Mouse (Mus musculus) left cerebral cortex, adult 8-10 months (tissue): ENCODE results near the gene Cep83. TPM values are rescaled to one million over a fixed set of nuclear protein-coding genes. Genes with fewer than 3 reads are reported as not detected.

Experiments
- DNase-seq, 2 experiments: peaks; one replicate each; pipeline ENCODE4 v3.0.0; 2022; ENCODE audit warnings: low spot score in 2 of 2
- total RNA-seq, 4 experiments: library from RNA; stranded (reverse); gene quantifications; 2 replicates each; pipeline ENCODE4 v1.2.4; 2022

Cep83 gene
- total RNA-seq, 4 experiments from 2014 or later: 34.9 to 37.2 (median 36.8) TPM

- DNase-seq: no peak
Measured at GRCm38 (mm10) chr10:94777576-94777975, 89.1 kb downstream of the Cep83 start.

DNA sequence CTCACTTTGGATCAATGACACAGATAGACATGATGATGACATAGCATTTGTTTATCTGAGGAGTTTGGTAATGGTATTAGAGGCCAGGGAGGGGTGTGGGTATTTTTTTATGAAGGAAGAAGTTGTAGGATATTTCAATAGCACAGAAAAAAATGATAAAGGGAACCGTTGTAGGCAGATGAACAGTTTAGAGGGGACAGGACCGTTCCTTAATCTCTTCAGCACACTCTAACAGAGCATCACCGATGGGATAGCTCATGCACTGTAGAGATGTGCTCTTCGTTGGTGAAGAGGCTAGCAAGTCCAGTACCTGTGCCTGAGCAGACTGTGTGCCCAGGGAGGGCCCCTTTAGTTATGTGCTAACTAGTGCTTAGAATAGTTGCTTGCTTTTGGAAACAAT lies 90.9 kb downstream of the Cep83 start:
- DNase-seq: no peak

DNA sequence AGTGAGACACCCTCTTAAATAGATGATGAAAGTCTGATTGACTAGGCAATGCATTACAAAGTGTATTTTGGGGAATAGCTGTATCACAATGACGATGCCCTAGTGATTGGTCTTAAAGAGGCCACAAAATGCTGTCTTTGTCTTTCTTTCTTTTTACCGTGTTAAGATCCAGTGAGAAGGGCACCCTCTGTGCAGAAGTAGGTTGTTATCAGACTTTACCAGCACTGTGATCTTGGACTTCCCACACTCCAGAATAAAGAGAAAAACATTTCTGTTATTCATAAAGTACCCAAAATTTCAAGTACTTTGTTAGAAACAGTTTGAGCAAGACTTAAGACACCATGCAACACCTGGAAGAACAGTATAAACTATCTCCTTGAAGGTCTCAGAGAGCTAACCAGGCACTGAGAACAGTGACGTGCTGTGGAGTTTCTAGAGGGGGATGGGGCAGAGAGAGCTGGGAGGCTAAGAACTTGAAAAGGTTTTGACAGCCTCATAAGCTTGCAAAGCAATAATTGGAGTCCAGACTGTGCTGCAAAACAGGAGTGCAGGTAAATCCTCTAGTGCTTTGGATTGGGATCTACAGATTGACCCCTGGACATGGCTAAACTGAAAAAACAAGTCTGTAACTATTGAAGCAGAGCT lies 92.3 kb downstream of the Cep83 start:
- DNase-seq: no peak

GRCm38 (mm10) chr10:94789205-94789604 lies 100.8 kb downstream of the Cep83 start:
- DNase-seq: no peak

DNA sequence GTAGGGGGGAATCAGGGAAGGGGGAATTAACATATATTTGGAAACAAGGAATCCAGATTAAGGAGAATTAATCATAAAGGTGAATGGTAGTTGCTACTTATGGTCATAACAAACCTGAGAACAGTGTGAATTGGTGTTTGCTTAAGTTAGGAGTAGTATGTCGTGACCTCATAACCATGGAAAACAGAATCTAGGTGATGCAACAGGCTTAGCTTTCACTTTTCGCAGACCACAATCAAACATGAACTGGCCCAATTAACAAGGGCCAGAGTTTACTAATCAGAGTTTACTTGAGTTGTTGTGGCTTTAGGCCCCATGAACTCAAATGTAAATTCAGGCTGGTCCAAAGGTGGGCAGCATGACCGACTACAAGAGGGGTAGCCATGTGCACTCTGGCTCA lies 105.5 kb downstream of the Cep83 start:
- DNase-seq: no peak

DNA sequence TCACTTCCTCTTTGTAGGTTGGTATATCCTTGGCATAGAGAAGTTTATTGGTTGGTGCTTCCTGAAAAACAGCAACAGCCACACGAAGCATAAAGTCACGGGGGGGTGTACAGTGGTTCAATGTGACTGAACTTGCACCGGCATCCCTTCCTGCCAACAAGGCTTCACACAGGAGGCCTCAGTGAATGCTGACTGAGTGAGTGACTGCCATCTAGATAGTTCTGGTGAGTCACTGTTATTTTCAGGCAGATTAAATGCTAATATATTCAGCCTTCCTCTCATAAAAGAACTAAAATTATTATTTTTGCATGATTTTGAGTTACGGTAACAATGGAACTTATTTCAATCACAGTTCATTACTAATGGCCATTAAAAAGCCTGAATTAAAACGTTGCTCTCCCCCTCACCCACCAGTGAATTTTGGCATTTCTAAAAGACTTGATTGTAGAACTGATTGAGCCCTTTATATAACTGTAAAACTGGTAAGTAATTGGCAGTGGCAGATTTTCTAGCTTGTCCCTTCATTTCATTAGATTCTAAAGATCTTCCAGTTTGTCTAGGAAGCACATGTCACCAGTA lies 106.3 kb downstream of the Cep83 start:
- DNase-seq: no peak

DNA sequence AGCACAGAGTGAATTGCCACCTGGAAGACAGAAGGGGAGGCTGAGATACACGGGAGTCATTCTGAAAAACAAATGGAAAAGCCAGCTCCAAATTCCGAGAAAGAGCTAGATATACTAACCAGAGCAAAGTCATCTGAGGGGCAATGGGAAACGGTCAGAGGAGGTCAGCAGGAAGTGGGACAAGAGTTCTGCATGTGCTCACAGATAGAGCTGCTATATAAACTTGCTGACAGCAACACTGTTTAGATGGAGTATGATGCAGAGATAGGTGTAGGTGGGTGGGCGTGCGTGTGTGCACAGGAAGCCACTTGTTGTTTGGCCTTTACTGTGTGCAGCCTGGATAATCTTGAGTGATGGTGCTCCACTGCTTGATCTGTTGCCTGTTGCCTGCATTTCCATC lies 109.7 kb downstream of the Cep83 start:
- no peak for DNase-seq

DNA sequence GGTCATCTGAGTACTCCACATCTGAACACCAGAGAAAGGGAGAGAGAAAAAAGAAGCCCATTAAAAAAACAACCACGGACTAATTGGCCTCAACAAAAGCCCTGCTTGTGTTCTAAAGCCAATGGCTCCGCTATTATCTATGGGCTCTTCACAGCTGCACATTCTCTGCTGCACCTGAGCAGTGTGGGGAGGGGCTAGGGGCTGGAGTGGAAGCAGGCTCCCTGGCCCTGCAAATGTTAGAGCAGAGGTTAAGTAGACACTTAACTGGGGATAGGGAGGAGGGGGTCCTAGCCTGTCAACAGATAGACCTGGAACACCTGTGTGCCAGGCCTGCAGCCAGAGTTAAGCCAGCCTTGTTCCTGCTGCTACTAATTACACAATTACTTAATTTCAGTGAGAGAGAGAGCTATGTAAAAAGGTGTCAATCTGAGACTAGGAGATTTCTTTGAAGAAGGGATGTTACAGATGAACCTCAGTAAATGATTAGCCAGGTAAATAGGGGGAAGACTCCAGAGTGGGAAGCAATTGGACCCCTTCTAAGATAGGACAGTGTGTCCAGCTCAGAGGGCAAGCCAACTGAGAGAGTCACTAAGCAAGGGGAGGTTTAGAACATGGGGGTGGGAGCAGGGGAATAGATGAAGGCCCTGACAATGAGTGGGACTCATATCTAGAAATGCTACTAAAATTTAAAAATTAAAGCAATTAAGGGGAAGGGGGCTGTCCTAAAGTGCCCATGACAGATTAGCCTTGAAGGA lies 111.2 kb downstream of the Cep83 start:
- DNase-seq: no peak

- no peak for DNase-seq
Measured at GRCm38 (mm10) chr10:94800677-94801354, 112.4 kb downstream of the Cep83 start.

- DNase-seq: no peak
Measured at GRCm38 (mm10) chr10:94804029-94804908, 115.8 kb downstream of the Cep83 start.

- no peak for DNase-seq
Measured at GRCm38 (mm10) chr10:94804909-94805220, 116.4 kb downstream of the Cep83 start.

GRCm38 (mm10) chr10:94807323-94807722 lies 118.9 kb downstream of the Cep83 start:
- no peak for DNase-seq

- DNase-seq: no peak
Measured at GRCm38 (mm10) chr10:94808275-94808674, 119.8 kb downstream of the Cep83 start.

DNA sequence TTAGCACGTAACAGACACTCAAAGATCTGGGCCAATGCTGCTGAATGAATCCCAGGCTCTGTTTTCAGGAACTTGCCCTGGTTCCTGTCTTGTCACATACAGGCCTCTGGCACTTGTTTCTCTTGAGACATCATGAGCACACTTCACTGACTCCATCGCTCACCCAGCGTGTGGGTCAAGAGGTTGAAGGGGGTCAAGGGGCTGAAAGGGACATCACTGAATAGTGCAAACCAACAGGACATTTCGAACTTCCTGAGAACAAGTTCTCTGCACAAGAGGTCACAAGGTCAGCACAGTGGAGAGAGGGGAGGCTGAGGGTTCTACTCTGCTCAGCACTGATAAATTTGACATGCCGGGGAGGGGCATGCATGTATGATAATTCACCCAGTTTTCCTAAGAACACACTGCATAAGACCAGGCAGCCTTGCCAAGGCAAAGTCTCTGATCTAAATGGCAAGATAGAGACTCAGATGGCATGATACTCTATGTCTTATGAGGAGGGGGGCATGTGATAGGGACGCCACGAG lies 121.6 kb downstream of the Cep83 start:
- DNase-seq: no peak

- DNase-seq: no peak
Measured at GRCm38 (mm10) chr10:94811907-94812851, 123.7 kb downstream of the Cep83 start.

DNA sequence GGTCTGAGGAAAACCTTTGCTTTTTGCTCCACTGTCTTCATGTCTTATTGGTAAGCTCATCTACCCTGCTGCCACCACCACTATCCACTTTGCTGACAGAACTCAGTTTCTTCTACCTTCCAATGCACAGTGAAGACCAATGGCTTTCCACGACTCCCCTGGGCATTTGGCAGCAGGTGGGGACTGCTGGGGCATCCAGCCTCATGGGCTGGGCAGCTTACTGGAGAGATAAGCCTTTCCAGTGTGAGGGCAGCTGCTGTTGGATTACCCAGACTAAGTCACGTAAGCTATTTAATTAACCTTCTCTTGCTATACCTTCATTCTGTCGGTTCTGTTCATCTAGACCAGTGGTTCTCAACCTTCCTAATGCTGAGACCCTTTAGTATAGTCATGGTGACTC lies 129.7 kb downstream of the Cep83 start:
- no peak for DNase-seq

GRCm38 (mm10) chr10:94818781-94819665 lies 130.6 kb downstream of the Cep83 start:
- DNase-seq: no peak

DNA sequence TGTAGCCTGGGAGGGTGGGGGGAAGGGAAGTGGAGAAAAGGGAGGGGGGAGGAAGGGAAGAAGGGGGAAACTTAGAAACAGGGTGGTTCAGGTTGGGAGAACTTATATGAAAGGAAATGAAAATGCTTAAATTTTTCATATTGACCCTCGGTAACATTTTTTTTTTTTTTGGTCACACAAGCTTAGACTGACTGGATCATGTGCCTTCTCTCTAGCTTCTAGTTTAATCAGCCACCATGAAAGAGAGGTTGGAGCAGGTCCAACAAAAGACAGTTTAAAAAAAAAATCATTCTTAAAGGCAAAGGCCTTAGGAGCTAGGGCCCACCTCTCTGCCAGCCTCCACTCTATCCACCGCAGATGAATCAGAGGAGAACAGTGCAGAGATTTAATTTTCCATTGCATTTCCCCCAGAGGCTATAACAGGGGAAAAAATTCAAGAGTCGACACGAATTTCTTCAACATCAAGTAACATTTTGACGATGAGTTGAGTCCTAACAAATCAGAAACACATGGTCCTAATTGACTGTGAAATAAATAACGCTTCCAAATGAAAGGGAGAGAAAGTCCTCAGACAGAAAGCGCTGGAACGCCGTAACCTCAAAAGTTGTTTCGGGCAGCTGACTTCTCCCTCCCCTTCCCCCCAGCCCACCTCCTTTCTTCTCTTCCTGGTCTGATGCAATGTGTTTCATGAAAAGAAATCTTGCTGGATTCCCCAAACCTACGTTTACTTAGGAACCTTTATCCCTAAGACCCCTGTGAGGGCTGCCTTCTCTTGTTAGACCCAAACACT lies 135.7 kb downstream of the Cep83 start:
- no peak for DNase-seq
